Mouse (Mus musculus) embryo, embryonic 10.5 days (tissue): ENCODE measurements around the gene Sypl2.

Source experiments
- DNase-seq: peaks from one replicate; pipeline ENCODE4 v3.0.0-alpha.2; 2015; ENCODE audit warnings: low spot score

Sypl2 gene

GRCm38 (mm10) chr3:108178756-108179715, 47.4 kb downstream of the Sypl2 start:
- no peak for DNase-seq

DNA sequence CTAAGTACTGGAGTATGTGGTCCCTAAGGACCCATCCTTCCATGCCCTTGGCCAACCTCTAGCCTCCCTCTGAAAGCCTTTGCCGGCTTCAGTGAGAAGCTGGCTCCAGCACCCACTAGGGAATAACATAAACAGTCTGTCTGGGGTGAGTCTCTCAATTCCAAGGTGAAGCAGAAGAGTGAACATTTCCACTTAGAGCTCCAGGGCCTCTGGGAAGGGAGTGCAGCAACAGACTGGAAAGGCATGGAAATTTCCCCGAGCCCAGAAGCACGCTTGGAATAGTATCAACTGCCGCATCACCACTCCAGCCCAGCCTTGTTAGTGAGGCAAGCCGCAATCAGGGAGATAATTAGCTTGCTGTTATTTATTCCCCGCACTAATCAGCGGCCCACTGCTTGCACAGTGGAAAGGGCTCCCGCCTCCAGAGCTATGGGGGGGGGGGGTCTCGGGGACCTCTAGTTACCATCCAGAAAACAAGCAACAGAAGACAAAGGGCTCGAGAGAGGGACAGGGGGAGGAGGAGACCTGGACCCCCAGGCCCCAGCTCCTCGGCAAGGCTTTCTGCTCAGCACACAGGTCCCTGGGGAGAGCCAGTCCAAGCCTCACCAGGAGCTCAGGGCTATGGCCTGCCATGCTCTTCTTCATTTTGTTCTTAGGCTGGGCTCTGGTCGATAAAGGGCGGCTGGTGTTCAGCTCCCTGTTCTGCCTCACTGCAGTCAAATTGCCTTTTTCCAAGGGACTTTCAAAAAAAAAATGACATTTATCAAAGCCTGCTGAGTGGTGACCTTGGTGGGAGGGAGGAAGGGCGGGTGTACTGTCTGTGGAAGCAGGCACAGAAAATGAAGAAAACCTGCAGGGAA, 51.5 kb downstream of the Sypl2 start:
- no peak for DNase-seq

GRCm38 (mm10) chr3:108169199-108169598, 57.2 kb downstream of the Sypl2 start:
- peak; percentile 30 for DNase-seq

DNA sequence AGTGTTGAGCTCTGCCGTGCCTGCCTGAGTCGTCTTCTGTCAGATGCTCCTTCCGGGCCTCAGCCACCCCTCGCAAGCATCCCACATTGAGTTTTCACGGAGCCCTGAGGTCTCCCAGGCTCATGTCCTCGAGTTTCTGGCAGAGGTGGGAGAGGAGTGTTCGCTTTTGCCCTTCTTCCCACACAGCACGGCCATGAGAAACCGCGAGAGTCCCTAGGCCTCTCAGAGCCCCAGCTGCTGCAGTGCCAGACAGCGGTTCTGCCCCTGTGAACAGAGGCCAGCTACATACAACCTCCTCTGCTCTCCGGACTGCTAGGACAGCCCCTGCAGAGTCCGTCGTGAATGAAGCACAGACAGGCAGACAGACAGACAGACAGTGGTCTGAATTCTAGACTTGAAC, 58.9 kb downstream of the Sypl2 start:
- DNase-seq: peak; percentile 39

- peak; percentile 83 for DNase-seq
Observed at GRCm38 (mm10) chr3:108166486-108167211, 59.8 kb downstream of the Sypl2 start.

DNA sequence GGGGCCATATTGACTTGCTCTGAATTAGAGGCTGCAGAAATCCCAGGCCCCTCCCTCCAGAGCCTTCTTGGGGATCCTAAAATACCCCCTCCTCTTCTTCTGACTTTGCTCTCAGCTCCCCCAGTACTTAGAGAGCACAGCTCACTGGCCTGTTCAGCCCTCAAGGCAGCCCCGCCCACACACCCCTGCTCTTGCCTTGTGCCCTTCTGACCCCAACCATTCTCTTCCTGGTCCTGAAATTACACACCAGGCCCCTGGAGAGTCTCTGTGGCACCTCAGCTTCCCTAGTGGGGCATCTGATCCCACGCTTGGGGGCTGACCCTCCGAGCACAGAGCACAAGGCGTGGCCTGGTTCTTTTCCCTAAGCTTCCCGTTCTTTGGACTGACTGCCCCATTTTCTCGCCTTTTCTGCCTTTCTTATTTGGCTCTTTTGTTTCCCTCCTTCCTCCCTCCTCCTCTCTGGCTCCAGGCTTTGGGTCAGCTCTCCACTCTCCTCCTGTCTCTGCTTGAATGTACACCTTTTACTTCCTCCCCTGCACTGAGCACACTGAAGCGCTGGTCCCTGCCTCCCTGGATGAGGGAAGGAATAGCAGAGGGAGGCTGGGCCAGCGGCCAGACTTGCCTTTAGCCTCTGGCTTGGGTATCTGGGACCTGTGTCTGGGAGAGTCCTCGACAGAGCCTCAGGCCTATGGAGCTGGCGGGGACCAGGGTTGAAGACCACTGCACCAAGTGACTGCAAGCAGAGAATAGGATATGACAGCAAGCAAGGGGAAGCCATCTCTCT, 60.7 kb downstream of the Sypl2 start:
- DNase-seq: peak; percentile 68

GRCm38 (mm10) chr3:108164807-108165206, 61.6 kb downstream of the Sypl2 start:
- peak; percentile 95 for DNase-seq

DNA sequence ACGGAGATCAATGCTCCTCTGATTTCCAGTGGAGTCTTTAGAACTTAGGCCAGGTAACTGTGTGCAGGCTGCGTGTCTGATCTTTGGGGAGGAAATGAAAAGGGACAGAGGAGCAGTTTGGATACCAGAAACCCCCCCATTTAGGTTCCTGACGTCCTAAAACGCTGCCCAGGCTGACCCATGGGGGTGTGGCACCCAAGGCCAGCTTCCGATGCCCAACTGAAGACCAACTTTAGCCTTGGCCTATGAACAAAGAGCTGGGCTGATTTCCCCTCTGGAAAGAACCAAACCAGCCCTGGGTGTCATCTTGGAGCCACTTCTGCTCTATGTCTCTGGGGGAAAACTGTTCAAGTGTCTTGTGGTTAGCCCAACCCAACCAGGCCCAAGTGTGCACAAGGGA, 62.4 kb downstream of the Sypl2 start:
- DNase-seq: no peak
